Mouse (Mus musculus): ENCODE measurements around the gene P2rx7. TPM values are rescaled to one million over a fixed set of nuclear protein-coding genes. Genes with fewer than 3 reads are reported as not detected.

Gene P2rx7
- polyA plus RNA-seq, 1 experiment = 2.2 TPM

DNA sequence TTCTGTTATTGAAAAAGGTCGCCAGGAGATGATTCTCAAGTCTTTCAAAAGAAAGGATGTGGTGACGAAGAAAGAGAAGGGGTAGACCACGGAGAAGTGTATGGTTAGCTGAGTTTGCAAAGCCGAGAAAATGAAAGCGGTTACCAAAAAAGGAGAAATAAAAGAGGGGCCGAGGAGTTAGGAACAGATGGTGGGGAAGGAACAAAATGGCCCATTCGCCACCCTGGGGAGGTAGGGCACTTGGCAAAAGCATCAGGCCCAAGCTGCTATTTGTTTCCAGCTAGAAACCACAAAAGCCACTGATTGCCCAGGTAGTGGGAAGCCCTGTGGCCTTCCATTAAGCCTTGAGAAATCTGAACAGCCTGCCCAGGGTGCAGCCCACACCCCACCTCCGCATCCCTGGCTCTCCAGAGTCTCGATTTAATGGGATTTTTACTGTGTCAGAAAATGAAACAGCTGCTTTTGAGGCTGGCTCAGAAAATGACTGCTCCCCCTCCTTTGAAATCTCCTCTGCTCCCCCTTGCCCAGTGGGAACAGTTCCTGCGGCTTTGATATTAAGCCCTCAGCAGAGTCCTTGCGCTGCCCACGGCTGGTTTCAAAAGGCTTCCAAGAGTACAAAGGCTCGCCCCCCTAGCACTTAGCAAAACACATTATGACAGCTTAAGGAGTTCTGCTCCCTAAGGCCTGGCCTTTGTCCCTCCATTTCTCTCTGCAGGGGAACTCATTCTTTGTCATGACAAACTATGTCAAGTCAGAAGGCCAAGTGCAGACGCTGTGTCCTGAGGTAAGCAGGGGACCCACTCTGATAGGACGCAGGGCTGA, 9.9 kb downstream of the P2rx7 start:
- Histone ChIP-seq H3K4me2 (ENCODE audit: low read depth) (peak overlapping the region; percentile 74), H3K79me2 (ENCODE audit: control insufficient read depth, insufficient read depth) (no peaks in the 10 kb centered on the region), H3ac (ENCODE audit: control insufficient read depth, insufficient read length) (no peak overlapping the region), H3K27me3 (ENCODE audit: control insufficient read depth, insufficient read depth, insufficient read length) (no peaks in the 10 kb centered on the region), H3K36me3 (ENCODE audit: control insufficient read depth, insufficient read depth) (no peaks in the 10 kb centered on the region), H3K4me3 (no peak overlapping the region)
- TF ChIP-seq CEBPB (IDR thresholded peaks at IDR 0.05; ENCODE audit: insufficient read depth, poor library complexity, severe bottlenecking) (no peak), MYOG (IDR thresholded peaks at IDR 0.05; ENCODE audit: control insufficient read depth in 1 of 3, insufficient read depth in 1 of 3, insufficient read length in 2 of 3, low read depth in 2 of 3) (no peak), MYOD1 (IDR thresholded peaks at IDR 0.05; ENCODE audit: control insufficient read depth in 1 of 3, insufficient read length in 2 of 3, low read depth in 2 of 3) (peak in 1 of 3 experiments; percentile 29), TCF3 (IDR thresholded peaks at IDR 0.05; ENCODE audit: insufficient read length, low read depth) (no peak), REST (IDR thresholded peaks at IDR 0.05; ENCODE audit: insufficient read depth, insufficient read length) (no peak), E2F4 (IDR thresholded peaks at IDR 0.05; ENCODE audit: insufficient read depth) (no peak)

DNA sequence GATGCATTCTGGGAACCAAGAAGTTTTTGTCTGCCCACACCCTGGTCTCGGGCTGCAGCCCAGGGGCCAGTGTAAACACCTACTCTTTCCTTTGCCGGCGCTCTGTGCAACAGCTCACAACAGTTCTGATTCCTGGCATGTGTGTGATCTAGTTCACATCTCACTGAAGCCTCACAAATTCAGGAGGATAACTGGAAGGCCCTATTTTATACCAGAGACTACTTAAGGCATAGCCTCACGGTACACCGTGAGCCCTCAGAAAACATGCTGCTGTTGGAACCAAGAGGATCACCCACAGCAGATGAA, 10.5 kb downstream of the P2rx7 start:
- Histone ChIP-seq H3K36me3 (ENCODE audit: control insufficient read depth, insufficient read depth) (no peaks in the 10 kb centered on the region), H3K4me3 (no peak overlapping the region), H3K4me2 (ENCODE audit: low read depth) (peak overlapping the region; percentile 74), H3ac (ENCODE audit: control insufficient read depth, insufficient read length) (no peak overlapping the region), H3K79me2 (ENCODE audit: control insufficient read depth, insufficient read depth) (no peaks in the 10 kb centered on the region), H3K27me3 (ENCODE audit: control insufficient read depth, insufficient read depth, insufficient read length) (no peaks in the 10 kb centered on the region)
- TF ChIP-seq MYOD1 (IDR thresholded peaks at IDR 0.05; ENCODE audit: control insufficient read depth in 1 of 3, insufficient read length in 2 of 3, low read depth in 2 of 3) (no peak), MAX (IDR thresholded peaks at IDR 0.05; ENCODE audit: low read depth) (no peak), CEBPB (IDR thresholded peaks at IDR 0.05; ENCODE audit: insufficient read depth, poor library complexity, severe bottlenecking) (no peak), MYOG (IDR thresholded peaks at IDR 0.05; ENCODE audit: control insufficient read depth in 1 of 3, insufficient read depth in 1 of 3, insufficient read length in 2 of 3, low read depth in 2 of 3) (no peak), REST (IDR thresholded peaks at IDR 0.05; ENCODE audit: insufficient read depth, insufficient read length) (no peak), SRF (IDR thresholded peaks at IDR 0.05; ENCODE audit: control insufficient read depth, insufficient read length, low read depth) (no peak), E2F4 (IDR thresholded peaks at IDR 0.05; ENCODE audit: insufficient read depth) (no peak), POLR2A (IDR thresholded peaks at IDR 0.05; ENCODE audit: insufficient read length, low read depth) (no peak), TCF3 (IDR thresholded peaks at IDR 0.05; ENCODE audit: insufficient read length, low read depth) (no peak), USF1 (IDR thresholded peaks at IDR 0.05; ENCODE audit: low read depth) (no peak), TCF12 (IDR thresholded peaks at IDR 0.05; ENCODE audit: insufficient read depth, poor library complexity, severe bottlenecking) (no peak), POLR2AphosphoS2 (IDR thresholded peaks at IDR 0.05; ENCODE audit: insufficient read length, low read depth) (no peak)

DNA sequence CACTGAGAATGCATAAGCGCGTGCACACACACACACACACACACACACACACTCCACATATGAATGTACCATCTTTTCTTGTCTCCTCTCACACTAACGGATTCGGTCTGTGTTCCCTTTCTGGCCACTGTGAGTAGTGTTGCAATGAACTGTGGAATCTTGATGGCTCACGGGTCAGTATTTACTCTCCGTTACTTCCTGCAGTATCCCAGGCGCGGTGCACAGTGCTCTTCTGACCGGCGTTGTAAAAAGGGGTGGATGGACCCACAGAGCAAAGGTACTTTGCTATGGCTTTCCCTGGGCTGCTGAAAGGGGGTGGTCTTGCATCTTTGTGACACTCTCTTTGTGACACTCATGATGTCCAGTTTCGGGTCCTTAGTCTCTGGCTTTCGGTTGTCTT, 13.1 kb downstream of the P2rx7 start:
- Histone ChIP-seq H3K36me3 (ENCODE audit: control insufficient read depth, insufficient read depth) (no peaks in the 10 kb centered on the region), H3K4me2 (ENCODE audit: low read depth) (no peak overlapping the region), H3K4me3 (no peak overlapping the region), H3K79me2 (ENCODE audit: control insufficient read depth, insufficient read depth) (no peaks in the 10 kb centered on the region), H3K27me3 (ENCODE audit: control insufficient read depth, insufficient read depth, insufficient read length) (no peaks in the 10 kb centered on the region), H3ac (ENCODE audit: control insufficient read depth, insufficient read length) (no peak overlapping the region)
- TF ChIP-seq MAX (IDR thresholded peaks at IDR 0.05; ENCODE audit: low read depth) = no peak
- TF ChIP-seq REST (IDR thresholded peaks at IDR 0.05; ENCODE audit: insufficient read depth, insufficient read length) = no peak
- TF ChIP-seq TCF12 (IDR thresholded peaks at IDR 0.05; ENCODE audit: insufficient read depth, poor library complexity, severe bottlenecking) = no peak
- no peak for TF ChIP-seq MYOG (IDR thresholded peaks at IDR 0.05; ENCODE audit: control insufficient read depth in 1 of 3, insufficient read depth in 1 of 3, insufficient read length in 2 of 3, low read depth in 2 of 3)
- no peak for TF ChIP-seq MYOD1 (IDR thresholded peaks at IDR 0.05; ENCODE audit: control insufficient read depth in 1 of 3, insufficient read length in 2 of 3, low read depth in 2 of 3)
- no peak for TF ChIP-seq SRF (IDR thresholded peaks at IDR 0.05; ENCODE audit: control insufficient read depth, insufficient read length, low read depth)
- no peak for TF ChIP-seq POLR2AphosphoS2 (IDR thresholded peaks at IDR 0.05; ENCODE audit: insufficient read length, low read depth)
- no peak for TF ChIP-seq E2F4 (IDR thresholded peaks at IDR 0.05; ENCODE audit: insufficient read depth)
- no peak for TF ChIP-seq POLR2A (IDR thresholded peaks at IDR 0.05; ENCODE audit: insufficient read length, low read depth)
- no peak for TF ChIP-seq USF1 (IDR thresholded peaks at IDR 0.05; ENCODE audit: low read depth)
- TF ChIP-seq TCF3 (IDR thresholded peaks at IDR 0.05; ENCODE audit: insufficient read length, low read depth) = no peak
- no peak for TF ChIP-seq CEBPB (IDR thresholded peaks at IDR 0.05; ENCODE audit: insufficient read depth, poor library complexity, severe bottlenecking)

DNA sequence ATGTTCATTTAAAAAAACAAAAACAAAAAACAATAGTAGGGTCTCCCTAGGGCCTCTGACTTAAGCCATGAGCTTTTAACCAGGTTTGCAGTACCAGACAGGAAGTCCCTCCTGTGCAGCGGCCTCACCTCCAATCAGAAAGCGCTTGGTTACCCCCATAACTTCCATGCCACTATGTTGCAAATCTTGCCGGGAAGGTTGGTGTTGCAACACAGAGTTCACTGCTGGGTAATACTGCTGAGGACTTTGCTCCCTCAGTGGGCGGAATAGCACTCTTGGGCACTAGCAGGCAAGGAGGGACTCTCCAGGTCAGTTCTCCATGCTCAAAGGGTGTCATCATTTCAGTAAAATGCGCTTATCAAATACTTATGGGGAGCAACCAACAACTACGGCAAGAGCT, 18.8 kb downstream of the P2rx7 start:
- Histone ChIP-seq H3ac (ENCODE audit: control insufficient read depth, insufficient read length) (no peak overlapping the region), H3K36me3 (ENCODE audit: control insufficient read depth, insufficient read depth) (no peaks in the 10 kb centered on the region), H3K79me2 (ENCODE audit: control insufficient read depth, insufficient read depth) (no peaks in the 10 kb centered on the region), H3K27me3 (ENCODE audit: control insufficient read depth, insufficient read depth, insufficient read length) (no peaks in the 10 kb centered on the region), H3K4me2 (ENCODE audit: low read depth) (no peak overlapping the region), H3K4me3 (no peak overlapping the region)
- TF ChIP-seq CEBPB (IDR thresholded peaks at IDR 0.05; ENCODE audit: insufficient read depth, poor library complexity, severe bottlenecking) (no peak), MYOG (IDR thresholded peaks at IDR 0.05; ENCODE audit: control insufficient read depth in 1 of 3, insufficient read depth in 1 of 3, insufficient read length in 2 of 3, low read depth in 2 of 3) (no peak), REST (IDR thresholded peaks at IDR 0.05; ENCODE audit: insufficient read depth, insufficient read length) (no peak), E2F4 (IDR thresholded peaks at IDR 0.05; ENCODE audit: insufficient read depth) (no peak), TCF3 (IDR thresholded peaks at IDR 0.05; ENCODE audit: insufficient read length, low read depth) (no peak), TCF12 (IDR thresholded peaks at IDR 0.05; ENCODE audit: insufficient read depth, poor library complexity, severe bottlenecking) (no peak), SRF (IDR thresholded peaks at IDR 0.05; ENCODE audit: control insufficient read depth, insufficient read length, low read depth) (no peak), POLR2AphosphoS2 (IDR thresholded peaks at IDR 0.05; ENCODE audit: insufficient read length, low read depth) (no peak), MYOD1 (IDR thresholded peaks at IDR 0.05; ENCODE audit: control insufficient read depth in 1 of 3, insufficient read length in 2 of 3, low read depth in 2 of 3) (no peak), USF1 (IDR thresholded peaks at IDR 0.05; ENCODE audit: low read depth) (no peak), POLR2A (IDR thresholded peaks at IDR 0.05; ENCODE audit: insufficient read length, low read depth) (no peak)

Data from myocyte (in vitro differentiated cells).